In genomic region chr10:78236885-78237629, GRCm38 (mm10) we compare ENCODE assay signal across 15 mouse cellular contexts. TPM values are rescaled to one million over a fixed set of nuclear protein-coding genes. Genes with fewer than 3 reads are reported as not detected.
DNase-seq lines count a peak whose midpoint lies in the region; ATAC-seq and TF ChIP-seq lines count a peak whose summit lies in the region.
"Had no signal": no experiment of that assay in that cellular context is flagged by ENCODE, and none has a peak within 500 bp of the region (broad histone marks: within the 10 kb centered on the region; RNA-seq: fewer than 3 reads in every experiment).

No protein-coding gene starts in this region.

- H3K4me3 ChIP-seq in hindbrain, embryonic 15.5 days = no peak overlapping the region
- H3K4me3 ChIP-seq in hindbrain, embryonic 12.5 days = no peak overlapping the region
- no peak overlapping the region for H3K4me3 ChIP-seq in liver, embryonic 14.5 days (ENCODE audit: insufficient read depth in 1 of 2, low read depth in 2 of 2, low read length in 2 of 2)
- H3K4me3 ChIP-seq in intestine, embryonic 16.5 days (ENCODE audit: low read length) = no peak overlapping the region
- H3K4me3 ChIP-seq: limb, embryonic 13.5 days had no signal

- peaks cover 11% of the 10 kb centered on the region; the same call in 1 of the 2 replicates for H3K4me1 ChIP-seq in hindbrain, embryonic 15.5 days (replicated peaks)
- no peaks in the 10 kb centered on the region for H3K4me1 ChIP-seq in hindbrain, embryonic 12.5 days
- H3K4me1 ChIP-seq in liver, embryonic 14.5 days (replicated peaks; ENCODE audit: control insufficient read depth in 2 of 2, insufficient read depth in 2 of 2, low read length in 1 of 2) = peaks cover 40 to 49% of the 10 kb centered on the region in 2 experiments
- H3K4me1 ChIP-seq in intestine, embryonic 16.5 days (ENCODE audit: control insufficient read depth, insufficient read depth, low read length) = peaks cover 9% of the 10 kb centered on the region; the same call in 1 of the 2 replicates
- H3K4me1 ChIP-seq: limb, embryonic 13.5 days had no signal

- peak; percentile 46; the same call in 1 of the 2 replicates for ATAC-seq in hindbrain, embryonic 15.5 days (ENCODE audit: low FRiP score, low read depth)
- no peak for ATAC-seq in hindbrain, embryonic 12.5 days (ENCODE audit: low FRiP score)
- ATAC-seq in liver, embryonic 14.5 days (ENCODE audit: insufficient read depth) = peak; percentile 51; the same call in 1 of the 2 replicates
- no peak for ATAC-seq in intestine, embryonic 16.5 days
- ATAC-seq: CD4-positive, CD25-positive, alpha-beta regulatory T cell, adult 4 months had no signal

- H3K27me3 ChIP-seq in hindbrain, embryonic 15.5 days = no peaks in the 10 kb centered on the region
- H3K27me3 ChIP-seq in hindbrain, embryonic 12.5 days = no peaks in the 10 kb centered on the region
- no peaks in the 10 kb centered on the region for H3K27me3 ChIP-seq in liver, embryonic 14.5 days (ENCODE audit: control insufficient read depth, insufficient read depth, low read length)
- no peaks in the 10 kb centered on the region for H3K27me3 ChIP-seq in intestine, embryonic 16.5 days (replicated peaks; ENCODE audit: control insufficient read depth, insufficient read depth, low read length)
- H3K27me3 ChIP-seq: limb, embryonic 13.5 days had no signal

- H3K27ac ChIP-seq in hindbrain, embryonic 15.5 days (replicated peaks) = no peak overlapping the region
- H3K27ac ChIP-seq in hindbrain, embryonic 12.5 days = no peak overlapping the region
- H3K27ac ChIP-seq in liver, embryonic 14.5 days = peak overlapping the region; percentile 49
- H3K27ac ChIP-seq in intestine, embryonic 16.5 days (ENCODE audit: low read length) = no peak overlapping the region
- H3K27ac ChIP-seq: limb, embryonic 13.5 days had no signal

- no peaks in the 10 kb centered on the region for H3K36me3 ChIP-seq in hindbrain, embryonic 15.5 days
- 0 out of 2 replicates have a peak, but pooled peaks cover 7% of the 10 kb centered on the region for H3K36me3 ChIP-seq in hindbrain, embryonic 12.5 days
- peaks cover 7% of the 10 kb centered on the region for H3K36me3 ChIP-seq in liver, embryonic 14.5 days (replicated peaks; ENCODE audit: control insufficient read depth, insufficient read depth, low read depth)
- H3K36me3 ChIP-seq in intestine, embryonic 16.5 days (ENCODE audit: control insufficient read depth, insufficient read depth, low read length) = no peaks in the 10 kb centered on the region

- no peak for TF ChIP-seq CTCF in liver, embryonic 14.5 days (IDR thresholded peaks at IDR 0.05; ENCODE audit: low read depth)

- H3K4me2 ChIP-seq in hindbrain, embryonic 15.5 days = no peak overlapping the region
- no peak overlapping the region for H3K4me2 ChIP-seq in hindbrain, embryonic 12.5 days (replicated peaks)
- H3K4me2 ChIP-seq in liver, embryonic 14.5 days (ENCODE audit: low read depth) = peak overlapping the region; percentile 33
- H3K4me2 ChIP-seq in intestine, embryonic 16.5 days (ENCODE audit: low read depth, low read length) = no peak overlapping the region
- H3K4me2 ChIP-seq: limb, embryonic 13.5 days had no signal

- no peak overlapping the region for H3K9ac ChIP-seq in hindbrain, embryonic 15.5 days
- no peak overlapping the region for H3K9ac ChIP-seq in hindbrain, embryonic 12.5 days
- H3K9ac ChIP-seq in liver, embryonic 14.5 days (replicated peaks) = peak overlapping the region; percentile 31
- no peak overlapping the region for H3K9ac ChIP-seq in intestine, embryonic 16.5 days (ENCODE audit: low read depth, low read length)
- H3K9ac ChIP-seq: limb, embryonic 13.5 days had no signal

- 81% methylated on average over 8 of the region's 8 CpGs for WGBS in hindbrain, embryonic 15.5 days
- 86% methylated on average over 8 of the region's 8 CpGs for WGBS in hindbrain, embryonic 12.5 days
- 44% methylated on average over 8 of the region's 8 CpGs for WGBS in liver, embryonic 14.5 days (ENCODE audit: insufficient replicate concordance)
- 71% methylated on average over 8 of the region's 8 CpGs for WGBS in intestine, embryonic 16.5 days

- TF ChIP-seq EP300 in liver, embryonic 14.5 days (IDR thresholded peaks at IDR 0.05; ENCODE audit: low read depth) = 0 out of 2 replicates have a peak, but pooled peaks have one; percentile 21

- H3K9me3 ChIP-seq in hindbrain, embryonic 15.5 days = no peaks in the 10 kb centered on the region
- H3K9me3 ChIP-seq in hindbrain, embryonic 12.5 days (replicated peaks) = no peaks in the 10 kb centered on the region
- H3K9me3 ChIP-seq in liver, embryonic 14.5 days (ENCODE audit: control insufficient read depth, low read length) = no peaks in the 10 kb centered on the region
- no peaks in the 10 kb centered on the region for H3K9me3 ChIP-seq in intestine, embryonic 16.5 days (ENCODE audit: control insufficient read depth, low read length)
- H3K9me3 ChIP-seq: limb, embryonic 13.5 days had no signal

- peak; percentile 29 for DNase-seq in right cerebral cortex, adult 18-20 months
- no peak for DNase-seq in right cerebral cortex, adult 2 months (ENCODE audit: low spot score in 2 of 2)
- no peak for DNase-seq in liver, embryonic 14.5 days (ENCODE audit: low read depth in 3 of 3, low spot score in 3 of 3)
- no peak for DNase-seq in spleen, adult 12 weeks (ENCODE audit: low spot score)
- DNase-seq: adrenal gland, postnatal 14 days; cerebellum, adult 11 months; heart, adult 18-20 months; heart, postnatal 14 days; kidney, adult 2 months; lung, postnatal 4 days had no signal

RNA-seq across cellular contexts. Expression of gene Trappc10, which starts 7.4 kb away (rescaled TPM):
- 27.5 and 29.4 TPM in 2 replicates for polyA plus RNA-seq in hindbrain, embryonic 15.5 days (2015; fragmentation: Nextera tagmentation; extraction: Ambion mirVana)
- polyA plus RNA-seq in hindbrain, embryonic 12.5 days (2016; fragmentation: Nextera tagmentation; extraction: Ambion mirVana) = 23.4 and 26.0 TPM in 2 replicates
- 19.8 and 20.1 TPM in 2 replicates for polyA plus RNA-seq in liver, embryonic 14.5 days (2012; rRNA removed)
- 15.8 and 20.5 TPM in 2 replicates for polyA plus RNA-seq in liver, embryonic 14.5 days (2014; fragmentation: Nextera tagmentation; extraction: Ambion mirVana)
- polyA plus RNA-seq in intestine, embryonic 16.5 days (2015; fragmentation: Nextera tagmentation; extraction: Ambion mirVana) = 3.3 and 4.9 TPM in 2 replicates

RNA-seq across cellular contexts. Expression of gene Pwp2, which starts 52.1 kb away (rescaled TPM):
- 16.6 and 16.8 TPM in 2 replicates for polyA plus RNA-seq in hindbrain, embryonic 15.5 days (2015; fragmentation: Nextera tagmentation; extraction: Ambion mirVana)
- polyA plus RNA-seq in hindbrain, embryonic 12.5 days (2016; fragmentation: Nextera tagmentation; extraction: Ambion mirVana) = 20.9 and 21.2 TPM in 2 replicates
- 6.1 and 7.5 TPM in 2 replicates for polyA plus RNA-seq in liver, embryonic 14.5 days (2012; rRNA removed)
- 7.2 and 9.6 TPM in 2 replicates for polyA plus RNA-seq in liver, embryonic 14.5 days (2014; fragmentation: Nextera tagmentation; extraction: Ambion mirVana)
- polyA plus RNA-seq in intestine, embryonic 16.5 days (2015; fragmentation: Nextera tagmentation; extraction: Ambion mirVana) = 15.5 TPM in 2 replicates

Comparison
In these comparisons a context has a peak if more than half of its experiments do, and no peak if none do; other contexts are left out.
1. ATAC-seq: peak in hindbrain, embryonic 15.5 days (single experiment) and liver, embryonic 14.5 days (single experiment); none in hindbrain, embryonic 12.5 days (single experiment) and intestine, embryonic 16.5 days (single experiment).